Mouse (Mus musculus) heart, embryonic 12.5 days (tissue): ENCODE measurements around the gene 1700030K09Rik. TPM values are rescaled to one million over a fixed set of nuclear protein-coding genes. Genes with fewer than 3 reads are reported as not detected.

Experiments used
- ATAC-seq: fragments of 200-750 bp; cut with Nextera tagmentation; 2 replicates; pipeline ENCODE4 v1.8.0; 2017; ENCODE audit warnings: moderate TSS enrichment, moderate library complexity; ENCODE audit not compliant: insufficient number of reproducible peaks, low FRiP score
- H3K27ac ChIP-seq: fragments of 300-500 bp; sonication (generic); 2 replicates; pipeline ENCODE4 v1.5.1; 2016; ENCODE audit warnings: mild to moderate bottlenecking, moderate library complexity; ENCODE audit not compliant: poor library complexity, severe bottlenecking
- H3K27me3 ChIP-seq: fragments of 300-500 bp; sonication (generic); replicated peaks from 2 replicates; pipeline ENCODE4 v1.6.1; 2016; ENCODE audit warnings: mild to moderate bottlenecking, moderate library complexity
- H3K36me3 ChIP-seq: fragments of 300-500 bp; sonication (generic); 2 replicates; pipeline ENCODE4 v1.6.1; 2016; ENCODE audit warnings: mild to moderate bottlenecking, moderate library complexity
- H3K4me1 ChIP-seq: fragments of 300-500 bp; sonication (generic); replicated peaks from 2 replicates; pipeline ENCODE4 v1.6.1; 2016; ENCODE audit warnings: mild to moderate bottlenecking
- H3K4me2 ChIP-seq: fragments of 300-500 bp; sonication (generic); 2 replicates; pipeline ENCODE4 v1.6.1; 2016; ENCODE audit warnings: mild to moderate bottlenecking, moderate library complexity
- H3K4me3 ChIP-seq: fragments of 300-500 bp; sonication (generic); 2 replicates; pipeline ENCODE4 v1.5.1; 2016; ENCODE audit warnings: mild to moderate bottlenecking
- H3K9ac ChIP-seq: fragments of 300-500 bp; sonication (generic); 2 replicates; pipeline ENCODE4 v1.6.1; 2016; ENCODE audit warnings: mild to moderate bottlenecking, moderate library complexity
- H3K9me3 ChIP-seq: fragments of 300-500 bp; sonication (generic); replicated peaks from 2 replicates; pipeline ENCODE4 v1.6.1; 2016; ENCODE audit warnings: mild to moderate bottlenecking, moderate library complexity
- WGBS: fragments of 180-500 bp; shearing (Covaris S2); methylation state at CpG from one replicate; pipeline ENCODE4 v1.1.7; 2016; 5-methylcytosine and 5-hydroxymethylcytosine counted together
- polyA plus RNA-seq: library from polyadenylated mRNA; unstranded; fragments of >200 nt; fragmentation: Nextera tagmentation; extraction: Ambion mirVana; gene quantifications from 2 replicates; pipeline ENCODE4 v1.2.1, GENCODE M21; 2016

Gene 1700030K09Rik
- polyA plus RNA-seq, 1 experiment from 2014 or later = 10.7 TPM

DNA sequence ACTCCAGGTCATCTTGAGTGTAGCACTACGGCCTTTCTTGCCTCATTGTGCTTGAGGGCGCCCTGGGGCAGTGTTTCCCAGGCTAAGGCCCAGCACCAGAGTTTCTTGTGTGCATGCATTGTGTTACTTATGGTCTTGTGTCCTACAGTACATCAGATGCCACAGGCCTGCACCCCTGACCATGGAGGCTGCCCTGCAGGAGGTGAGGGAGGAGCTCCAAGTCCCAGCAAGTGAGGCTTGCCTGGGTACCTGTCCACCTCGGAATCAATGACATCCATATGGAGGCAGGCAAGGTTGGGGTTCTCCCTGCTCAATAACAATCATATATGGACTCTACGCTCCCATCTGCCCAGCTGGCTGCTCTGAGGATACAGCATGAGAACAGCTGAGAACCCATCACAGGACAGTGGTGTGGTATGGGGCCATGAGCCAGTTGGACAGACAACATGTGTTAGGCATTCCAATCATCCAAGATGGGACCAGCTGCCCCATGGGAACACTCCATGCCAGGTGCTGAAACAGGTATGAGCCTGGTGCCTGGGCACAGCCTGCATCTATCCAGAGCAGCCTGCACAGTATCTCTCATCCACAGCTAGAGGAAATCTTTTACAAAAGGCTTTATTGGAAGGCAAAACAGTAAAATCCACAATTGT lies 16.3 kb downstream of the 1700030K09Rik start:
- Histone ChIP-seq H3K9ac (no peak overlapping the region), H3K4me3 (no peak overlapping the region), H3K9me3 (no peaks in the 10 kb centered on the region), H3K4me1 (0 out of 2 replicates have a peak, but pooled peaks cover 3% of the 10 kb centered on the region), H3K27me3 (no peaks in the 10 kb centered on the region), H3K27ac (no peak overlapping the region), H3K36me3 (peaks cover 72% of the 10 kb centered on the region), H3K4me2 (no peak overlapping the region)
- WGBS = 89% methylated on average over 4 of the region's 4 CpGs
- no peak for ATAC-seq

DNA sequence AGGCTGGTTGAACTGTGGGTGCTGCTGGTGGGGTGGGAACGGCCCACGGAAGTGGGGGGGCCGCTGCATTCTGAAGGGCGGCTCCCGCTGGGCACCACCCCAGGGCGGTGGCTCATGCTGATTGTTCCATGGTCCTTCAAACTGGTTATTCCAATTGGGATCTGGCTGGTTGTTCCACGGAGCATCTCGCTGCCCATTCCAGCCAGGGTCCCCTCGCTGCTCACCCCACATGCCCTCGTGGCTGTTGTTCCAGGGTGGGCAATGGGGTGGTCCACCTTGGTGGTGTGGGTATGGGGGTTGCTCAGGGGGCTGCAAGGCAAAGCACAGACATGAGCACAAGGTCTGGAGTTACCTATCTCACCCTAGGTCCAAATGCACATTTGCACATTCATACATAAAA lies 20.5 kb downstream of the 1700030K09Rik start:
- H3K4me2 ChIP-seq = no peak overlapping the region
- H3K9ac ChIP-seq = no peak overlapping the region
- WGBS = 94% methylated on average over 10 of the region's 10 CpGs
- no peak overlapping the region for H3K27ac ChIP-seq
- H3K27me3 ChIP-seq = no peaks in the 10 kb centered on the region
- H3K9me3 ChIP-seq = no peaks in the 10 kb centered on the region
- no peak overlapping the region for H3K4me3 ChIP-seq
- no peaks in the 10 kb centered on the region for H3K4me1 ChIP-seq
- ATAC-seq = no peak
- H3K36me3 ChIP-seq = peaks cover 98% of the 10 kb centered on the region

DNA sequence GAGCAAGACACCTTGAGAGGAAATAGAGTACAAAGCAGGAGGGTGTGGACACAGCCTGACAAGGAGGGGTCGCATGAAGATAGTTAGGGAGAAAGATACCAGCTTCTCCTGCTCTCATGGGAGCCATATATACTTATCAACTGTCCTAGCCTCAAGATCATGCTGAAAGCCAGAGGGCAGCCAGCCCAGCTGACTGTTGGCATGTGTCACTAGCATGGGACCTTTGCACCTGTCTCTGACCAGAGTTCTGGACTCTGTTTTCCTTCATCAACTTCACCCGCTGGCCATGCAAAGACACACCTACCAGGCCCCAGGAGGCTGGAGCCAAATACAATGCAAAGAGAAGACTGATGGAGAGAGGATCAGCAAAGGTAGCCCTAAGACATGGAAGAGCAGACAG lies 25.6 kb downstream of the 1700030K09Rik start:
- peaks cover 90% of the 10 kb centered on the region for H3K36me3 ChIP-seq
- H3K4me2 ChIP-seq = no peak overlapping the region
- no peak overlapping the region for H3K27ac ChIP-seq
- ATAC-seq = no peak
- WGBS = 92% methylated on average over 2 of the region's 2 CpGs
- H3K9me3 ChIP-seq = no peaks in the 10 kb centered on the region
- H3K4me1 ChIP-seq = peaks cover 9% of the 10 kb centered on the region
- no peak overlapping the region for H3K4me3 ChIP-seq
- H3K27me3 ChIP-seq = no peaks in the 10 kb centered on the region
- no peak overlapping the region for H3K9ac ChIP-seq

DNA sequence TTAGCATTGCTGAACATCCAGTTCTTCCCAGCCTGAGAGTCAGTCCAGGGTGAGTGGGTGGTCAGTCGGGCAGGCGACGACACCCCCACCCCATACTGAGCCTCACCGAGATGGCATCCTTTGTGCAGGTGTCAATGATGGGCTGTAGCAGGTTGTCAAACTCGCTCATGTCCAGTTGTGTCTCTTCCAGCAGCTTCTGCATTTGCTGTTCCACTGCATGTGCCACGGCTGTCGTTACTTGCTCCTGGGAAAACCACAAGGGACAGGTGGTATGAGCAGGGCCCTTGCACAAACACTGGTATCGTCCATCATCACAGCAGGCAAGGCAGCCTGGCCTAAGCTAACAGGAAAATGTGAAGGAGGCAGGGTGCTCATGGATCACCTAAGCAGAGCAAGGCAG lies 26.3 kb downstream of the 1700030K09Rik start:
- 91% methylated on average over 8 of the region's 8 CpGs for WGBS
- ATAC-seq = no peak

DNA sequence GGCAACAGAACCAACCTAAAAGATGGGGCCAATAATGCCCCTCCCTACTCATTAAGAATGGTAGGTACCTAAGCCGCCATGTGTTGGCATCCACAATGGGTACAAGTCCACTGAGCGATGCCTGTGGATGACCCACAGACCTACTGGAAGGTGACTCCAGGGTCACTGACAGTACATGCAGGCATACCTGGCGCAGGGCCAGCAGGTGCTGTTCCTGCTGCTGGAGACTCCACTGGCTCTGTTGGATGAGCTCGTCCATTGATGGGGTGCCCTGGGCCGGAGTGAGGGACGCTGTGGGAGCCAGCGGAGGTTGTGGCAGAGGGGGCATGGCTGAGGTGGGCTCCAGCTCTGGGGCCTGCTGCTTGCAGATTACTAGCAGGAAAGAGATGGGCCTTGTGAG lies 27.0 kb downstream of the 1700030K09Rik start:
- Histone ChIP-seq H3K4me3 (no peak overlapping the region), H3K36me3 (peaks cover 77% of the 10 kb centered on the region), H3K27ac (no peak overlapping the region), H3K4me2 (no peak overlapping the region), H3K4me1 (peaks cover 11% of the 10 kb centered on the region), H3K9ac (no peak overlapping the region), H3K27me3 (no peaks in the 10 kb centered on the region), H3K9me3 (no peaks in the 10 kb centered on the region)
- no peak for ATAC-seq
- WGBS = 92% methylated on average over 7 of the region's 7 CpGs

More for the DNA sequence above, 26.3 kb downstream of the 1700030K09Rik start:
- H3K9me3 ChIP-seq = no peaks in the 10 kb centered on the region
- peaks cover 10% of the 10 kb centered on the region for H3K4me1 ChIP-seq
- no peak overlapping the region for H3K27ac ChIP-seq
- no peak overlapping the region for H3K9ac ChIP-seq
- no peak overlapping the region for H3K4me2 ChIP-seq
- peaks cover 84% of the 10 kb centered on the region for H3K36me3 ChIP-seq
- H3K27me3 ChIP-seq = no peaks in the 10 kb centered on the region
- no peak overlapping the region for H3K4me3 ChIP-seq

DNA sequence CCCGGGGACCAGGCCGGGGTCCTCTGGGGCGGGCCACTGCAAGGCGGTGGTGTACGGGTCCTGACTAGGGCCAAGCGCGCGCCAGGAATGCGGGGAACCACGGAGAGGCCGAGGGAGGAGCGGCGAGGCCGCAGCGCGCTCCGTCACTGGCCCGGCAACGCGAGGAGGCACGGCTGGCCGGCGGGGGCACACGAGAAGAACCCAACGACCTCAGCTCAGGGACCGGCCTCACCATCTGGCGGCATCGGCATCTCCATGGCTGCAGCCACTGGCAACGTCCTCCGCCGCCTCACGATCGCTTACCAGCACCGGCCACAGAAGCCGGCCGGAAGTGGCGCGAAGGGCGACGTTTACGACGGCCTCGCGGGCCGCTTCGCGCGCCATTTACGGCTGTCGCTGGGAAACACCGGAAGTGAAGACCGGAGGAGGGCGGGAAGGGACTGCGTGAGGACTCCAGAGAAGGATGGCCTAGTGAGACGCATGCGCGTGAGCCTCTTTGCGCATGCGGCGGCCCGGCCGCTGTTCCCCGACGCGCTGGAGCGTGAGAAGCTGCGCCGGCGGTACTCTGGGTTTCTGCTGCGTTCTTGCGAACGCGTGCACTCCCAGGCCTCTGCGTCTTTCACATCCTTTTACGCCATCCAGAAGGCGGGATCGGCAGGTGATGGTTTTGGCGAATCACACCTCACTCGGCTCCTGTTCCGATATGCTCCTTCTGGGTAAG lies 31.3 kb downstream of the 1700030K09Rik start, which contains the start of gene Cherp:
Gene Cherp (minus strand): TSS at position 401 of the 721 bp plus-strand sequence.
- H3K9me3 ChIP-seq = peaks cover 9% of the 10 kb centered on the region; the same call in 1 of the 2 replicates
- H3K27me3 ChIP-seq = no peaks in the 10 kb centered on the region
- peaks cover 19% of the 10 kb centered on the region for H3K4me1 ChIP-seq
- peak within 1 kb of the TSS; percentile 97 for H3K4me2 ChIP-seq
- peak within 1 kb of the TSS; percentile 87 for H3K9ac ChIP-seq
- H3K36me3 ChIP-seq = peaks cover 45% of the 10 kb centered on the region
- ATAC-seq = peak; percentile 94
- H3K4me3 ChIP-seq = peak within 1 kb of the TSS; percentile 81
- peak within 1 kb of the TSS; percentile 80 for H3K27ac ChIP-seq
- WGBS = under 1% methylated on average over 80 of the region's 80 CpGs

- 78% methylated on average over 6 of the region's 6 CpGs for WGBS
- Histone ChIP-seq H3K36me3 (peaks cover 76% of the 10 kb centered on the region), H3K27me3 (no peaks in the 10 kb centered on the region), H3K27ac (no peak overlapping the region), H3K4me1 (peaks cover 5% of the 10 kb centered on the region; the same call in 1 of the 2 replicates), H3K9me3 (no peaks in the 10 kb centered on the region), H3K4me2 (no peak overlapping the region), H3K9ac (no peak overlapping the region), H3K4me3 (no peak overlapping the region)
- no peak for ATAC-seq
Measured at GRCm38 (mm10) chr8:72485456-72486199, 41.9 kb downstream of the 1700030K09Rik start.

DNA sequence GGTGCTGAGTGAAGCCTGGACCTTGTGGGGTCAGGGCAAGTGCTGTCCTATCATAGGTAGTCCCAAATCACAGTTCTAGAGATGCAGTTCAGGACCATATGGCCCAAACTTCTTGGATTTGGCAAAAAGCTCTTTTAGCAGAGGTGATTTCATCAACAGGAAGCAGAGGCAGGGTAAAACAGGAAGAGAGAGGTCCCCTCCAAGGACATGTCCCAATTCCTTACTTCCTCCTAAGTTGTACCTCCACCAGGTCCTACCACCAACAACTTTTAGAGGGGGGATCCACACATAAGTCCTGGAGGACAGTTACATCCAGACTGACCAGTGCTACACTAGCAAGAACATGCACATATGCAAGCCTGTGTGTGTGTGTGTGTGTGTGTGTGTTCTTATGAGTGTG lies 43.3 kb downstream of the 1700030K09Rik start:
- no peak overlapping the region for H3K27ac ChIP-seq
- H3K9ac ChIP-seq = no peak overlapping the region
- no peak overlapping the region for H3K4me3 ChIP-seq
- peaks cover 16% of the 10 kb centered on the region for H3K4me1 ChIP-seq
- no peak overlapping the region for H3K4me2 ChIP-seq
- peaks cover 67% of the 10 kb centered on the region for H3K36me3 ChIP-seq
- H3K9me3 ChIP-seq = no peaks in the 10 kb centered on the region
- ATAC-seq = no peak
- H3K27me3 ChIP-seq = no peaks in the 10 kb centered on the region

GRCm38 (mm10) chr8:72491017-72491416 lies 47.3 kb downstream of the 1700030K09Rik start:
- Histone ChIP-seq H3K27ac (no peak overlapping the region), H3K4me1 (peaks cover 28% of the 10 kb centered on the region), H3K36me3 (peaks cover 48% of the 10 kb centered on the region), H3K9me3 (no peaks in the 10 kb centered on the region), H3K4me2 (peak overlapping the region; percentile 77), H3K27me3 (no peaks in the 10 kb centered on the region), H3K4me3 (peak overlapping the region; percentile 96), H3K9ac (peak overlapping the region; percentile 93; the same call in 1 of the 2 replicates)
- WGBS = 89% methylated on average over 2 of the region's 2 CpGs
- no peak for ATAC-seq

DNA sequence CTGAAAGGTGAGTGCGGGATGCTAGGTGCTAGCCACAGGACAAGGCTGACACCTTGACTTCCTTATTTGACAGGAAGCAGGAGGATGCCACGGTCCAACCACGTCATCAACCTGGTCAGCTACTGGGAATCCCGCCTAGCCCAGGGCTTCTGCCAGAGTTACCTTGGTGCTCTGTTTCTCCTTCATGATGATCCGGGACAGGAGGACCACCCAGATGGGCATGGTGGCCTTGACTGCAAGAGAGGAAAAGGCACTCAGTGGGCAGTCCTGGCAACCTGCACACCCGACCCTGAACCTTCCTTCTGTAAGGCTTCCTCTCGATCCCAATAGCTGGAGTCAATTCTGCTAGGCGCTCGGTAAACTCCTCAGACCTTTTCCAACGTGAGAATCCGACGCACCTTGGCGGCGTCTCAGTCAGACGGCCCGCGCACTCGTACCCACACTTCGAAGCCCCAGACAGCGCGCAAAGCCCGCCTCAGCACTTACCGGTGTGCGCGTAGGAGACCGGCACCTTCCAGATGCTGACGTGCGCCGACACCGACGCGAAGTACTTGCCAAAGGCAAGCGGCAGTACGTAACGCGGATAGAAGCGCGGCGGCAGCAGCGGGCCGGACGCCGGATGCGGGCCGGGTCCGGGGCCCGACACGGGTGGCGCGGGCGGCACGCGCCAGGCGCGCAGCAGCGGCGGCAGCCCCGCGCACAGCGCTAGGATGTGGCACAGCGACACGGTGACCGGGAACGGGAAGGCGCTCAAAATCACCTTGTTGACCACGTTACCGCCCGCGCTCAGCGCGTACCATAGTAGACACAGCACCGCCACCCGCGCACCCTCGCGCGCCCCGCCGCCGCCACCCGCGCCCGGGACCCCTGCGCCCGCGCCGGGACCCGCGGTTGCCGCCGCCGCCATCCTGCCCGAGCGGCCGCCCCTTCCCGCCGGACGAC lies 48.3 kb downstream of the 1700030K09Rik start, which contains the start of gene Slc35e1:
Gene Slc35e1 (minus strand): TSS at position 935 of the 942 bp plus-strand sequence.
- Histone ChIP-seq H3K4me1 (peaks cover 25% of the 10 kb centered on the region), H3K9me3 (no peaks in the 10 kb centered on the region), H3K27me3 (no peaks in the 10 kb centered on the region), H3K9ac (peak within 1 kb of the TSS; percentile 93), H3K4me2 (peak within 1 kb of the TSS; percentile 77), H3K27ac (peak within 1 kb of the TSS; percentile 72), H3K4me3 (peak within 1 kb of the TSS; percentile 96), H3K36me3 (peaks cover 48% of the 10 kb centered on the region)
- ATAC-seq = peak; percentile 27
- under 1% methylated on average over 85 of the region's 98 CpGs for WGBS
